Mouse (Mus musculus) olfactory bulb, adult 2 months (tissue): ENCODE measurements around the gene Zfp870.

Experiments
- CTCF ChIP-seq: fragments of 200-500 bp; IDR thresholded peaks from 2 replicates; pipeline ENCODE4 v1.5.1; 2012; ENCODE audit warnings: low read depth, mild to moderate bottlenecking, low read length, moderate library complexity; ENCODE audit not compliant: insufficient read depth
- POLR2A ChIP-seq: fragments of 200-500 bp; IDR thresholded peaks from 2 replicates; pipeline ENCODE4 v1.6.1; 2012; ENCODE audit warnings: mild to moderate bottlenecking, low read depth, low read length, moderate library complexity; ENCODE audit not compliant: insufficient read depth

DNA sequence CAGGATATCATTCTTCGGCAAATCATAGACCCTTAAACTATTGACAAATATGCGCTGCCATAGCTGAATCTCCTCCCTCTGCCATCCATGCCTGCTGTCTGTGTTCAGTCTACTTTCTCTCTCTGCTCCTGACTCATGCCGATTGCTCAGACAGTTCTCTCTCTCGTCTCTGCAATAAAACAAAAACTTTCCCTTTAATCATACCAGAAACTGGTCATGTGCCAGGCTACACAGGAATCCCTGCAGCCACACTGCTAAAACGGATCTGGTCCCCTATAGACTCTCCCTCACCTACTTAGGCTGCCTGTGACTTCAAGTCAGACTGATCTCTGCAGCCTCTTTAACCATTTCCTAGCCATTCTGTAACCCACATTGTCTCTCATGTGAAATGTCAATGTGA lies 18.7 kb downstream of the Zfp870 start:
- no peak for TF ChIP-seq CTCF
- TF ChIP-seq POLR2A = no peak
